Mouse (Mus musculus) hindbrain, embryonic 10.5 days (tissue): ENCODE data around the gene Lcn12. TPM values are rescaled to one million over a fixed set of nuclear protein-coding genes. Genes with fewer than 3 reads are reported as not detected.
A peak's percentile ranks its signal among the peaks of the same experiment; 100 is the strongest.

Source experiments
- DNase-seq: peaks from one replicate; pipeline ENCODE4 v3.0.0-alpha.2; 2017; ENCODE audit warnings: low spot score
- H3K27ac ChIP-seq: fragments of 300-500 bp; sonication (generic); 2 replicates; pipeline ENCODE4 v1.5.1; 2016; ENCODE audit warnings: mild to moderate bottlenecking, moderate library complexity
- H3K27me3 ChIP-seq: fragments of 300-500 bp; sonication (generic); 2 replicates; pipeline ENCODE4 v1.6.1; 2016; ENCODE audit warnings: mild to moderate bottlenecking; ENCODE audit not compliant: poor library complexity, insufficient read depth, severe bottlenecking
- H3K36me3 ChIP-seq: fragments of 300-500 bp; sonication (generic); 2 replicates; pipeline ENCODE4 v1.6.1; 2016; ENCODE audit warnings: mild to moderate bottlenecking, moderate library complexity
- H3K4me1 ChIP-seq: fragments of 300-500 bp; sonication (generic); replicated peaks from 2 replicates; pipeline ENCODE4 v1.6.1; 2016; ENCODE audit warnings: mild to moderate bottlenecking
- H3K4me3 ChIP-seq: fragments of 300-500 bp; sonication (generic); 2 replicates; pipeline ENCODE4 v1.5.1; 2016; ENCODE audit warnings: mild to moderate bottlenecking, moderate library complexity
- H3K9me3 ChIP-seq: fragments of 300-500 bp; sonication (generic); 2 replicates; pipeline ENCODE4 v1.6.1; 2016; ENCODE audit warnings: mild to moderate bottlenecking, moderate library complexity
- WGBS: fragments of 180-500 bp; shearing (Covaris S2); methylation state at CpG from one replicate; pipeline ENCODE4 v1.1.7; 2016; 5-methylcytosine and 5-hydroxymethylcytosine counted together
- polyA plus RNA-seq: library from polyadenylated mRNA; unstranded; fragments of >200 nt; fragmentation: Nextera tagmentation; extraction: Ambion mirVana; gene quantifications from 2 replicates; pipeline ENCODE4 v1.2.1, GENCODE M21; 2016

Gene Lcn12
- polyA plus RNA-seq, 1 experiment from 2014 or later, result not detected

- 88% methylated on average over 3 of the region's 3 CpGs for WGBS
- no peak for DNase-seq
- no peak overlapping the region for H3K4me3 ChIP-seq
Observed at GRCm38 (mm10) chr2:25502726-25503125, 9.0 kb upstream of the Lcn12 start.

GRCm38 (mm10) chr2:25501593-25502486 lies 8.1 kb upstream of the Lcn12 start, which contains the start of gene C8g:
Gene C8g (minus strand): TSS chr2:25501719.
- peak within 1 kb of the TSS; percentile 96 for H3K27ac ChIP-seq
- H3K4me3 ChIP-seq, result peak within 1 kb of the TSS; percentile 92
- WGBS, result 80% methylated on average over 20 of the region's 20 CpGs
- DNase-seq, result no peak
- H3K4me1 ChIP-seq, result peaks cover 36% of the 10 kb centered on the region
- no peaks in the 10 kb centered on the region for H3K9me3 ChIP-seq
- H3K36me3 ChIP-seq, result peaks cover 42% of the 10 kb centered on the region
- no peaks in the 10 kb centered on the region for H3K27me3 ChIP-seq

More at GRCm38 (mm10) chr2:25502726-25503125, 9.0 kb upstream of the Lcn12 start:
- H3K27ac ChIP-seq, result 0 out of 2 replicates have a peak overlapping the region, but pooled peaks have one; percentile 0
- H3K9me3 ChIP-seq, result no peaks in the 10 kb centered on the region
- peaks cover 42% of the 10 kb centered on the region for H3K36me3 ChIP-seq
- no peaks in the 10 kb centered on the region for H3K27me3 ChIP-seq
- peaks cover 36% of the 10 kb centered on the region for H3K4me1 ChIP-seq

DNA sequence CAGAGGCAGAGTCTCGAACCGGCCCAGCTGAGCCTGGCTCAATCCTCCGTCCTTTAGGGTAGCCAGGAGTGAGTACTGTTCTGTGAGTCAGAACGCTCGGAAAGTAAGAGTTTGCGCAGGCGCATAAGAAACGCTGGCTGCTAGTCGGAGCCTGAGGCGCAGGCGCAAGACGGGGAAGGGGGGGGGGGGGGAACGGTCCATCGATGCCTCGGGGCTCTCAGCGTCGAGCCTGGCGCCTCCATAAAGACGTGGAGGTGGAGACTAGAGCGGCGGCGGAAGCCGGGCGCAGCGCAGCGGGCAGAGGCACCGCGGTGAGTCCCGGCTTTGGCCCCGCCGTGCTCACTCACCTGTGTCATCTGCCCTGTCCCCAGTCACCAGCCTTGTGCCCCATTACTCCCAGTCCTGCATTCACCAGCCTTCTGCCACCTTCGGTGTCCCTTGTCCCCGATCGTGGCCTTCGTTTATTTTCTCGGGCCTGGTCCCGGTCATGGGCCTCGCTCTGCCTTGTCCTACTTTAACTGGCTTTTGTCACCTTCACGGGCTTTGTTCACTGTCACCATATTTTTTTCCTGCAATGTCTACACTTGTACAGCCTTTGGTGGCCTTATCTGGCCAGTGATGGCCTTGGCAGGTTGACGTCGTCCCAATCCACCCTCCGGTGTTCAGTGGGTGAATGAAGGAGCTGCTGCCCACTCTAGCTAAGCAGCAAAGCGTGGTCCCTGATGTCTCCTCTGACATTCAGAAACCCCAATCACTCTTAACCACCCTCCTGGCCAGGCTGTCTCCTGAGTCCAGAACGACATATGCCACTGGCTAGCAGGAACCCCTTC lies 7.1 kb upstream of the Lcn12 start, which contains the start of gene Fbxw5:
Fbxw5 (plus strand) TSS at position 175 of the 830 bp plus-strand sequence.
- peak within 1 kb of the TSS; percentile 92 for H3K4me3 ChIP-seq
- WGBS, result 2% methylated on average over 39 of the region's 44 CpGs
- H3K27ac ChIP-seq, result peak within 1 kb of the TSS; percentile 96
- peaks cover 36% of the 10 kb centered on the region for H3K4me1 ChIP-seq
- no peaks in the 10 kb centered on the region for H3K9me3 ChIP-seq
- no peaks in the 10 kb centered on the region for H3K27me3 ChIP-seq
- peaks cover 36% of the 10 kb centered on the region for H3K36me3 ChIP-seq
- DNase-seq, result peak; percentile 96

GRCm38 (mm10) chr2:25500071-25500575 lies 6.4 kb upstream of the Lcn12 start:
- peak overlapping the region; percentile 96 for H3K27ac ChIP-seq
- H3K36me3 ChIP-seq, result peaks cover 29% of the 10 kb centered on the region
- DNase-seq, result no peak
- H3K27me3 ChIP-seq, result no peaks in the 10 kb centered on the region
- WGBS, result 70% methylated on average over 6 of the region's 6 CpGs
- H3K4me3 ChIP-seq, result peak overlapping the region; percentile 92
- no peaks in the 10 kb centered on the region for H3K9me3 ChIP-seq
- peaks cover 36% of the 10 kb centered on the region for H3K4me1 ChIP-seq

GRCm38 (mm10) chr2:25498622-25499478 lies 5.1 kb upstream of the Lcn12 start:
- H3K27me3 ChIP-seq, result no peaks in the 10 kb centered on the region
- H3K27ac ChIP-seq, result no peak overlapping the region
- peaks cover 36% of the 10 kb centered on the region for H3K4me1 ChIP-seq
- H3K9me3 ChIP-seq, result no peaks in the 10 kb centered on the region
- WGBS, result 75% methylated on average over 15 of the region's 15 CpGs
- H3K36me3 ChIP-seq, result peaks cover 16% of the 10 kb centered on the region
- H3K4me3 ChIP-seq, result no peak overlapping the region
- DNase-seq, result no peak

DNA sequence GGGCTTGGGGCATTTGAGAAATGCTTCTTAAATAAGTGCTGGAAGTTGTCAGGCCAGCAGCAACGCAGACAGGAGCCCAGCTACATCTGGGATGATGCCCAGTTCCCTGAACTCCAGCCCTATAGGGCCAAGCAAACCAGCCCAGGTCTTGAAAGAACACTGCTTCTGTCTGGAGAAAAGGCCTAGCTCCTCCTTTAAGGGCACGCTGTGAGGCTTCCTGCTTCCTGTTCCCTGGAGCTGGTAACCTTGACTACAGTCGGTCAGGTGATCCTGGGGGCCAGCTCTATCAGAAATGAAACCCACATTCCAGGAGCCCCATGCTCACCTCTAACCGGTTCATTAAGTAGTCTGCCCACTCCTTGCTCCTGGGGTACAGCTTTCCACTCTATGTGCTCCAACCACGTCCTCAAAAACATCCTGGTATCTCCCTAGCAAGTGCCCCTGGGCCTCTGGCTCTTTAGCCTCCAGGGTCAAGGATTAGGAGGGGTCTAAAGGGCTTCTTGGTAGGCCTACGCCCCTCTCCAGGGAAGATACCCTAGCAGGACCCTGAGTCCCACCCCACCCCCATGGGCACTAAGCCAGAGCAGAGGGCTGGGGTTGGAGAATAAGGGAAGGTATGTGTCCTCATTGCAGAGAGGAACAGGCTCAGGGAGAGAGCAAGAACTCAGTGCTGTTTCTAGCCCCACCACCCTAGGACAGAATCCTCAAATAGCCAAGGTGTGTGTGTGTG lies 4.3 kb upstream of the Lcn12 start:
- DNase-seq, result no peak
- H3K27ac ChIP-seq, result no peak overlapping the region
- no peaks in the 10 kb centered on the region for H3K27me3 ChIP-seq
- H3K4me1 ChIP-seq, result peaks cover 36% of the 10 kb centered on the region
- H3K9me3 ChIP-seq, result no peaks in the 10 kb centered on the region
- WGBS, result 57% methylated on average over 6 of the region's 6 CpGs
- no peak overlapping the region for H3K4me3 ChIP-seq
- H3K36me3 ChIP-seq, result peaks cover 8% of the 10 kb centered on the region; the same call in 1 of the 2 replicates

- Histone ChIP-seq H3K9me3 (no peaks in the 10 kb centered on the region), H3K27me3 (no peaks in the 10 kb centered on the region), H3K36me3 (no peaks in the 10 kb centered on the region), H3K4me3 (no peak overlapping the region), H3K27ac (no peak overlapping the region), H3K4me1 (peaks cover 25% of the 10 kb centered on the region)
- DNase-seq, result peak; percentile 24
- 41% methylated on average over 4 of the region's 4 CpGs for WGBS
Observed at GRCm38 (mm10) chr2:25496462-25496861, 2.8 kb upstream of the Lcn12 start.

DNA sequence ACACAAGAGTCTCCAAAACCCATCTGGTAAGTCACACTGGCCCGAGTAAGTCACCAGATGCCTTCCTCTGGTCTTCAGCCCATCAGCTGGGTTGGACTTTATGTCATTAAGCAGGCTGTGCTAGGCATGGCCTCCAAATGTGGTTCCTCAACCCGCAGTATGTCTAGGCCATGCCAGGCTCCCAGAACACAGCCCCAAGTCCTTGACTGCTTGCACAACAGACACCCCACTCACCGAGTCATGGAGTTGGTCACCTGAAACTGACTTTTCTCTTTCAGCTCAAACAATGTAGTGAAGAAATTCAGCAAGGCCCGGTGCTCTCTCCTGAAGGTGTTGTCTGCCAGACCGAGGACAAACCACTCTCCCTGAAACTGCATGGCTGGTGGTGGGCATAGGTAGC lies 723 bp downstream of the Lcn12 start:
- Histone ChIP-seq H3K27ac (no peak overlapping the region), H3K36me3 (no peaks in the 10 kb centered on the region), H3K4me1 (0 out of 2 replicates have a peak, but pooled peaks cover 2% of the 10 kb centered on the region), H3K27me3 (no peaks in the 10 kb centered on the region), H3K9me3 (no peaks in the 10 kb centered on the region), H3K4me3 (no peak overlapping the region)
- no peak for DNase-seq
- 84% methylated on average over 5 of the region's 5 CpGs for WGBS

DNA sequence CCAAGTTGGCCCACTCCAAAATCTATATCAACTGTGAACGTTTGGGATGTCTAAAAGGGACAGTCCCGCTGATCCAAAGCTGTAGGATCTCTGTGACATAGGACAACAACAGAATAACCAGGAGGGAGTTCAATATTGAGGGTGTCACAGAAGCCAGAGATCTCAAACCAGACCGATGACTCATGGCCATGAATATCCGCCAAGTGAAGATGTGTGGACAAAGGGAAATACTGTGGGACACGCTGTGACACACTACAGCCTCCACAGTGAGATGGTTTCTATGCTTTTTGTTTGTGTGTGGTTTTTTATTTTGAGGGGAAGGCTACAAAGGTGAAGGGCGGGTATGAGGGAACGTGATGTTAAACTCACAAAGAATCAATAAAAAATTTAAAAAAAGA lies 5.0 kb downstream of the Lcn12 start:
- no peak overlapping the region for H3K27ac ChIP-seq
- DNase-seq, result no peak
- 82% methylated on average over 7 of the region's 7 CpGs for WGBS
- H3K4me3 ChIP-seq, result no peak overlapping the region
- no peaks in the 10 kb centered on the region for H3K36me3 ChIP-seq
- H3K27me3 ChIP-seq, result no peaks in the 10 kb centered on the region
- no peaks in the 10 kb centered on the region for H3K9me3 ChIP-seq
- H3K4me1 ChIP-seq, result peaks cover 7% of the 10 kb centered on the region; the same call in 1 of the 2 replicates

- peaks cover 7% of the 10 kb centered on the region; the same call in 1 of the 2 replicates for H3K4me1 ChIP-seq
- no peak overlapping the region for H3K27ac ChIP-seq
- H3K9me3 ChIP-seq, result no peaks in the 10 kb centered on the region
- no peaks in the 10 kb centered on the region for H3K27me3 ChIP-seq
- no peak overlapping the region for H3K4me3 ChIP-seq
- no peaks in the 10 kb centered on the region for H3K36me3 ChIP-seq
- DNase-seq, result no peak
- WGBS, result 77% methylated on average over 6 of the region's 6 CpGs
Observed at GRCm38 (mm10) chr2:25487965-25488670, 5.6 kb downstream of the Lcn12 start.
